ENCODE assay signal across 10 mouse cellular contexts in the genomic region with DNA sequence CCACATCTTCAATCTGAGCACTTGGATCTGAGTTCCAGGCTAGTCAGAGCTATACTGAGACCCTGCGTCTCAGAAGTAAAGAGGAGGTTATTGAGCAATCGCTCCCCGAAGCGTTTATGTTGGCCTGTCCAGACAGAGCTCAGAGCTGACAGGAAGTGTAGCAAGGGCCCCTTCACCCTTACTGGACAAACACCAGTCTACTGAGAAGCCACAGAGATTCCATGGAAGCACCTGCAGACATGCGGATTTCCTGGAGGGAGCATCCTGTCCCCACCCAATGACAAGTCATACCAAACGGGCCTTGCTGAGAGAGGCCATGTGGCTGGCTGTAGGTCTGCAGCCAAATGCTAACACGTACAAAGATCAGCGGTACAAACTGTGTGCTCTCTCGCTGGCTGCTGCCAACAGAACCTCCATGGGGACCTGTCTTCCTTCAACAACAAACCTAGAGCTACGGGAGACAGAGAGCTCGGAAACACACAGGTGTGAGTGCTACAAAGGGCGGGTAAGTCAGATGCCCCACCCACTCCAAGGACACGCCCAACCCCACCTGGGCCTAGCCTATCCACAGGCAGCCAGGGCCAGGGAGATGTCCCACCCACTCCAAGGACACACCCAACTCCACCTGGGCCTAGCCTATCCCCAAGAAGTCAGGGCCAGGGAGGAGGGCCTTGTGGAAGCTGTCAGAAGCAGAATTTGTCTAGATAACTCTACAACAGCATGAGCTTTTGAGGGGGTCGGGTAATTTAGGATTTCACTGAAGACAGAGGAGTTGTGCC. TPM values are rescaled to one million over a fixed set of nuclear protein-coding genes. Genes with fewer than 3 reads are reported as not detected.
DNase-seq lines count a peak whose midpoint lies in the region; ATAC-seq and TF ChIP-seq lines count a peak whose summit lies in the region.
"Had no signal": no experiment of that assay in that cellular context is flagged by ENCODE, and none has a peak within 500 bp of the region (broad histone marks: within the 10 kb centered on the region; RNA-seq: fewer than 3 reads in every experiment).

No protein-coding gene starts in this region.

- no peaks in the 10 kb centered on the region for H3K27me3 ChIP-seq in heart, embryonic 14.5 days (ENCODE audit: control insufficient read depth, insufficient read depth, low read length)
- peaks cover 13% of the 10 kb centered on the region for H3K27me3 ChIP-seq in midbrain, embryonic 10.5 days (ENCODE audit: low read depth, poor library complexity, severe bottlenecking)
- no peaks in the 10 kb centered on the region for H3K27me3 ChIP-seq in midbrain, embryonic 16.5 days (ENCODE audit: control insufficient read depth, insufficient read depth, low read depth, low read length)
- no peaks in the 10 kb centered on the region for H3K27me3 ChIP-seq in stomach, postnatal 0 days (ENCODE audit: control insufficient read depth, insufficient read depth, low read length)
- H3K27me3 ChIP-seq: neural tube, embryonic 12.5 days had no signal

- no peak overlapping the region for H3K4me3 ChIP-seq in heart, embryonic 14.5 days (ENCODE audit: control insufficient read depth in 1 of 2, insufficient read depth in 1 of 2, low read depth in 1 of 2, low read length in 2 of 2)
- H3K4me3 ChIP-seq in midbrain, embryonic 10.5 days, result no peak overlapping the region
- no peak overlapping the region for H3K4me3 ChIP-seq in midbrain, embryonic 16.5 days (ENCODE audit: low read depth, low read length)
- no peak overlapping the region for H3K4me3 ChIP-seq in stomach, postnatal 0 days (ENCODE audit: low read depth, low read length)
- H3K4me3 ChIP-seq: limb, embryonic 12.5 days; neural tube, embryonic 12.5 days had no signal

- peaks cover 35 to 59% of the 10 kb centered on the region in 2 experiments for H3K4me1 ChIP-seq in heart, embryonic 14.5 days (ENCODE audit: control insufficient read depth in 2 of 2, insufficient read depth in 2 of 2, low read length in 2 of 2)
- peaks cover 39% of the 10 kb centered on the region for H3K4me1 ChIP-seq in midbrain, embryonic 10.5 days
- peaks cover 15% of the 10 kb centered on the region for H3K4me1 ChIP-seq in midbrain, embryonic 16.5 days (ENCODE audit: control insufficient read depth, insufficient read depth, low read length)
- H3K4me1 ChIP-seq in stomach, postnatal 0 days (replicated peaks; ENCODE audit: control insufficient read depth, insufficient read depth), result 0 out of 2 replicates have a peak, but pooled peaks cover 2% of the 10 kb centered on the region

- no peak for TF ChIP-seq CTCF in stomach, postnatal 0 days (IDR thresholded peaks at IDR 0.05; ENCODE audit: low read depth)

- H3K9me3 ChIP-seq in heart, embryonic 14.5 days (ENCODE audit: control insufficient read depth, low read length), result no peaks in the 10 kb centered on the region
- H3K9me3 ChIP-seq in midbrain, embryonic 10.5 days (replicated peaks), result no peaks in the 10 kb centered on the region
- H3K9me3 ChIP-seq in midbrain, embryonic 16.5 days (replicated peaks; ENCODE audit: control insufficient read depth, low read length, poor library complexity, severe bottlenecking), result no peaks in the 10 kb centered on the region
- H3K9me3 ChIP-seq in stomach, postnatal 0 days (ENCODE audit: control insufficient read depth, low read length), result no peaks in the 10 kb centered on the region
- H3K9me3 ChIP-seq: limb, embryonic 12.5 days; neural tube, embryonic 12.5 days had no signal

- WGBS in heart, embryonic 14.5 days, result 72% methylated on average over 14 of the region's 14 CpGs
- 88% methylated on average over 14 of the region's 14 CpGs for WGBS in midbrain, embryonic 10.5 days
- WGBS in midbrain, embryonic 16.5 days, result 92% methylated on average over 14 of the region's 14 CpGs
- 65% methylated on average over 14 of the region's 14 CpGs for WGBS in stomach, postnatal 0 days

- ATAC-seq in heart, embryonic 14.5 days (ENCODE audit: insufficient number of reproducible peaks, insufficient read depth, low FRiP score, low read depth), result no peak
- no peak for ATAC-seq in midbrain, embryonic 16.5 days
- ATAC-seq in stomach, postnatal 0 days (ENCODE audit: low FRiP score, low TSS enrichment), result peak; percentile 73

- DNase-seq in heart, postnatal 25 days (ENCODE audit: low spot score), result no peak
- DNase-seq in midbrain, embryonic 10.5 days (ENCODE audit: low spot score), result no peak
- peak; percentile 38 for DNase-seq in liver
- no peak for DNase-seq in stomach, postnatal 0 days (ENCODE audit: low spot score)
- no peak for DNase-seq in layer of hippocampus, adult 11-12 months (ENCODE audit: low spot score)
- DNase-seq: right cerebral cortex, adult 18-20 months had no signal

- H3K9ac ChIP-seq in heart, embryonic 14.5 days (ENCODE audit: low read length), result no peak overlapping the region
- no peak overlapping the region for H3K9ac ChIP-seq in midbrain, embryonic 16.5 days (ENCODE audit: low read depth, low read length)
- no peak overlapping the region for H3K9ac ChIP-seq in stomach, postnatal 0 days (ENCODE audit: low read length)
- H3K9ac ChIP-seq: limb, embryonic 12.5 days; neural tube, embryonic 12.5 days had no signal

- intact Hi-C loops in heart, postnatal 25 days (cut with DNase I), result loop anchor here (5.0 kb wide), 2 partner anchors 47 to 78 kb away; a partner anchor contains a TSS

- peaks cover 35% of the 10 kb centered on the region for H3K36me3 ChIP-seq in heart, embryonic 14.5 days (ENCODE audit: control insufficient read depth, insufficient read depth, low read length)
- peaks cover 37% of the 10 kb centered on the region for H3K36me3 ChIP-seq in midbrain, embryonic 10.5 days
- H3K36me3 ChIP-seq in midbrain, embryonic 16.5 days (ENCODE audit: control insufficient read depth, insufficient read depth, low read length), result no peaks in the 10 kb centered on the region
- no peaks in the 10 kb centered on the region for H3K36me3 ChIP-seq in stomach, postnatal 0 days (ENCODE audit: control insufficient read depth, insufficient read depth, low read length)
- H3K36me3 ChIP-seq: limb, embryonic 12.5 days had no signal

- H3K27ac ChIP-seq in heart, embryonic 14.5 days (replicated peaks in 1 of 2; ENCODE audit: control insufficient read depth in 1 of 2, insufficient read depth in 1 of 2, low read depth in 2 of 2, low read length in 2 of 2), result peak overlapping the region; percentile 24 to 31; a peak in 2 of 4 replicates
- H3K27ac ChIP-seq in midbrain, embryonic 10.5 days (replicated peaks), result peak overlapping the region; percentile 38; the same call in 1 of the 2 replicates
- H3K27ac ChIP-seq in midbrain, embryonic 16.5 days (ENCODE audit: low read length), result no peak overlapping the region
- H3K27ac ChIP-seq in stomach, postnatal 0 days (replicated peaks), result no peak overlapping the region
- H3K27ac ChIP-seq: limb, embryonic 12.5 days; neural tube, embryonic 12.5 days had no signal

- H3K4me2 ChIP-seq in heart, embryonic 14.5 days (ENCODE audit: low read length), result no peak overlapping the region
- no peak overlapping the region for H3K4me2 ChIP-seq in midbrain, embryonic 16.5 days (ENCODE audit: low read length)
- H3K4me2 ChIP-seq in stomach, postnatal 0 days (replicated peaks; ENCODE audit: low read depth), result no peak overlapping the region
- H3K4me2 ChIP-seq: limb, embryonic 12.5 days; neural tube, embryonic 12.5 days had no signal

- TF ChIP-seq EP300 in stomach, postnatal 0 days (optimal IDR thresholded peaks at IDR 0.05), result no peak

RNA-seq across cellular contexts. Expression of a gene that starts 45.4 kb away (rescaled TPM):
- 21.0 and 21.7 TPM in 2 replicates for polyA plus RNA-seq in heart, embryonic 14.5 days (2014; fragmentation: Nextera tagmentation; extraction: Ambion mirVana)
- total RNA-seq in heart, postnatal 25 days (2021), result 10 to 100 TPM; 48.8 to 48.9 TPM
- polyA plus RNA-seq in midbrain, embryonic 10.5 days (2016; fragmentation: Nextera tagmentation; extraction: Ambion mirVana), result 6.5 and 10.3 TPM in 2 replicates
- polyA plus RNA-seq in midbrain, embryonic 16.5 days (2015; fragmentation: Nextera tagmentation; extraction: Ambion mirVana), result 15.9 and 33.5 TPM in 2 replicates
- polyA plus RNA-seq in stomach, postnatal 0 days (2015; fragmentation: Nextera tagmentation; extraction: Ambion mirVana), result 0.40 and 0.54 TPM in 2 replicates

Comparison
In these comparisons a context has a peak if more than half of its experiments do, and no peak if none do; other contexts are left out.
1. H3K27ac ChIP-seq: peak in heart, embryonic 14.5 days (2 of 2) and midbrain, embryonic 10.5 days (single experiment); none in midbrain, embryonic 16.5 days (single experiment) and stomach, postnatal 0 days (single experiment).